Mouse (Mus musculus): Measurements from ENCODE around the gene 1700123O20Rik. TPM values are rescaled to one million over a fixed set of nuclear protein-coding genes. Genes with fewer than 3 reads are reported as not detected.

1700123O20Rik gene
- total RNA-seq, 1 experiment, result 26.7 TPM

GRCm38 (mm10) chr14:54640946-54641304 is 45.1 kb upstream of the 1700123O20Rik start, which contains the start of gene Gm17606:
Gene Gm17606 (plus strand): TSS chr14:54640952.
- in situ Hi-C loops (cut with MboI; ENCODE audit: low sequenced_read_pairs in 2 of 2, unreplicated experiment in 2 of 2), result loop anchor here in 1 of 2 experiments (25.0 kb wide), 1 partner anchor 579 kb away; no protein-coding TSS in a partner anchor
- H3K36me3 ChIP-seq (ENCODE audit: control insufficient read depth, insufficient read depth, low read length, poor library complexity, severe bottlenecking), result peaks cover 36% of the 10 kb centered on the region

GRCm38 (mm10) chr14:54641305-54641969 is 44.6 kb upstream of the 1700123O20Rik start, which contains the start of gene Cdh24:
Gene Cdh24 (minus strand): TSS chr14:54641364.
- no peak for TF ChIP-seq ZNF384 (IDR thresholded peaks at IDR 0.05; ENCODE audit: low read depth, low read length)
- TF ChIP-seq ZC3H11A (IDR thresholded peaks at IDR 0.05; ENCODE audit: borderline replicate concordance, low read depth, low read length), result 0 out of 2 replicates have a peak, but pooled peaks have one; percentile 9
- 0 out of 2 replicates have a peak, but pooled peaks have one; percentile 12 for TF ChIP-seq HCFC1 (IDR thresholded peaks at IDR 0.05; ENCODE audit: borderline replicate concordance, insufficient read depth, low read length)

More at GRCm38 (mm10) chr14:54640946-54641304, 45.1 kb upstream of the 1700123O20Rik start, which contains the start of gene Gm17606:
- peak within 1 kb of the TSS; percentile 84 to 92 for H3K4me3 ChIP-seq (ENCODE audit: insufficient read depth in 1 of 2, low read depth in 1 of 2, low read length in 2 of 2, poor library complexity in 1 of 2, severe bottlenecking in 1 of 2)
- DNase-seq (ENCODE audit: low read depth, low spot score), result no peak
- H3K9ac ChIP-seq (ENCODE audit: insufficient read depth, low read depth, low read length, poor library complexity, severe bottlenecking), result peak within 1 kb of the TSS; percentile 86
- H3K4me1 ChIP-seq (ENCODE audit: control insufficient read depth in 2 of 2, insufficient read depth in 2 of 2, low read length in 2 of 2, poor library complexity in 1 of 2), result peaks cover 0 to 19% of the 10 kb centered on the region in 2 experiments; a peak in 2 of 4 replicates
- TF ChIP-seq ZNF384 (IDR thresholded peaks at IDR 0.05; ENCODE audit: low read depth, low read length) (no peak), MAFK (IDR thresholded peaks at IDR 0.05; ENCODE audit: insufficient read depth, low read depth, low read length) (no peak), CHD2 (IDR thresholded peaks at IDR 0.05; ENCODE audit: low read depth, low read length) (no peak), HCFC1 (IDR thresholded peaks at IDR 0.05; ENCODE audit: borderline replicate concordance, insufficient read depth, low read length) (no peak), ZC3H11A (IDR thresholded peaks at IDR 0.05; ENCODE audit: borderline replicate concordance, low read depth, low read length) (no peak)
- H3K9me3 ChIP-seq (ENCODE audit: control insufficient read depth, insufficient read depth, low read depth, low read length), result no peaks in the 10 kb centered on the region
- H3K27ac ChIP-seq (ENCODE audit: insufficient read depth, low read depth, low read length, poor library complexity, severe bottlenecking), result no peak within 1 kb of the TSS

GRCm38 (mm10) chr14:54642224-54642944 is 43.6 kb upstream of the 1700123O20Rik start:
- Histone ChIP-seq H3K9ac (ENCODE audit: insufficient read depth, low read depth, low read length, poor library complexity, severe bottlenecking) (no peak overlapping the region), H3K36me3 (ENCODE audit: control insufficient read depth, insufficient read depth, low read length, poor library complexity, severe bottlenecking) (peaks cover 49% of the 10 kb centered on the region), H3K9me3 (ENCODE audit: control insufficient read depth, insufficient read depth, low read depth, low read length) (no peaks in the 10 kb centered on the region), H3K27ac (ENCODE audit: insufficient read depth, low read depth, low read length, poor library complexity, severe bottlenecking) (no peak overlapping the region), H3K4me3 (ENCODE audit: insufficient read depth in 1 of 2, low read depth in 1 of 2, low read length in 2 of 2, poor library complexity in 1 of 2, severe bottlenecking in 1 of 2) (no peak overlapping the region), H3K4me1 (ENCODE audit: control insufficient read depth in 2 of 2, insufficient read depth in 2 of 2, low read length in 2 of 2, poor library complexity in 1 of 2) (peaks cover 0 to 12% of the 10 kb centered on the region in 2 experiments; a peak in 2 of 4 replicates)
- in situ Hi-C loops (cut with MboI; ENCODE audit: low sequenced_read_pairs in 2 of 2, unreplicated experiment in 2 of 2), result loop anchor here in 1 of 2 experiments (25.0 kb wide), 1 partner anchor 580 kb away; no protein-coding TSS in a partner anchor
- no peak for DNase-seq (ENCODE audit: low read depth, low spot score)
- no peak for TF ChIP-seq MAFK (IDR thresholded peaks at IDR 0.05; ENCODE audit: insufficient read depth, low read depth, low read length)
- TF ChIP-seq CHD2 (IDR thresholded peaks at IDR 0.05; ENCODE audit: low read depth, low read length), result no peak
- TF ChIP-seq ZNF384 (IDR thresholded peaks at IDR 0.05; ENCODE audit: low read depth, low read length), result no peak
- no peak for TF ChIP-seq ZC3H11A (IDR thresholded peaks at IDR 0.05; ENCODE audit: borderline replicate concordance, low read depth, low read length)
- TF ChIP-seq HCFC1 (IDR thresholded peaks at IDR 0.05; ENCODE audit: borderline replicate concordance, insufficient read depth, low read length), result no peak

More at GRCm38 (mm10) chr14:54641305-54641969, 44.6 kb upstream of the 1700123O20Rik start, which contains the start of gene Cdh24:
- no peaks in the 10 kb centered on the region for H3K9me3 ChIP-seq (ENCODE audit: control insufficient read depth, insufficient read depth, low read depth, low read length)
- DNase-seq (ENCODE audit: low read depth, low spot score), result peak; percentile 86
- in situ Hi-C loops (cut with MboI; ENCODE audit: low sequenced_read_pairs in 2 of 2, unreplicated experiment in 2 of 2), result loop anchor here in 1 of 2 experiments (25.0 kb wide), 1 partner anchor 579 kb away; no protein-coding TSS in a partner anchor
- peaks cover 0 to 15% of the 10 kb centered on the region in 2 experiments; a peak in 2 of 4 replicates for H3K4me1 ChIP-seq (ENCODE audit: control insufficient read depth in 2 of 2, insufficient read depth in 2 of 2, low read length in 2 of 2, poor library complexity in 1 of 2)
- H3K4me3 ChIP-seq (ENCODE audit: insufficient read depth in 1 of 2, low read depth in 1 of 2, low read length in 2 of 2, poor library complexity in 1 of 2, severe bottlenecking in 1 of 2), result peak within 1 kb of the TSS; percentile 84 to 92
- H3K27ac ChIP-seq (ENCODE audit: insufficient read depth, low read depth, low read length, poor library complexity, severe bottlenecking), result no peak within 1 kb of the TSS
- peak within 1 kb of the TSS; percentile 86 for H3K9ac ChIP-seq (ENCODE audit: insufficient read depth, low read depth, low read length, poor library complexity, severe bottlenecking)
- peaks cover 42% of the 10 kb centered on the region for H3K36me3 ChIP-seq (ENCODE audit: control insufficient read depth, insufficient read depth, low read length, poor library complexity, severe bottlenecking)

- Histone ChIP-seq H3K9me3 (ENCODE audit: control insufficient read depth, insufficient read depth, low read depth, low read length) (no peaks in the 10 kb centered on the region), H3K27ac (ENCODE audit: insufficient read depth, low read depth, low read length, poor library complexity, severe bottlenecking) (no peak overlapping the region), H3K4me3 (ENCODE audit: insufficient read depth in 1 of 2, low read depth in 1 of 2, low read length in 2 of 2, poor library complexity in 1 of 2, severe bottlenecking in 1 of 2) (no peak overlapping the region), H3K36me3 (ENCODE audit: control insufficient read depth, insufficient read depth, low read length, poor library complexity, severe bottlenecking) (peaks cover 52% of the 10 kb centered on the region), H3K9ac (ENCODE audit: insufficient read depth, low read depth, low read length, poor library complexity, severe bottlenecking) (no peak overlapping the region), H3K4me1 (ENCODE audit: control insufficient read depth in 2 of 2, insufficient read depth in 2 of 2, low read length in 2 of 2, poor library complexity in 1 of 2) (peaks cover 0 to 12% of the 10 kb centered on the region in 2 experiments; a peak in 2 of 4 replicates)
- in situ Hi-C loops (cut with MboI; ENCODE audit: low sequenced_read_pairs in 2 of 2, unreplicated experiment in 2 of 2), result loop anchor here in 1 of 2 experiments (25.0 kb wide), 1 partner anchor 581 kb away; no protein-coding TSS in a partner anchor
- DNase-seq (ENCODE audit: low read depth, low spot score), result no peak
- TF ChIP-seq HCFC1 (IDR thresholded peaks at IDR 0.05; ENCODE audit: borderline replicate concordance, insufficient read depth, low read length) (no peak), MAFK (IDR thresholded peaks at IDR 0.05; ENCODE audit: insufficient read depth, low read depth, low read length) (no peak), ZC3H11A (IDR thresholded peaks at IDR 0.05; ENCODE audit: borderline replicate concordance, low read depth, low read length) (no peak), ZNF384 (IDR thresholded peaks at IDR 0.05; ENCODE audit: low read depth, low read length) (no peak), CHD2 (IDR thresholded peaks at IDR 0.05; ENCODE audit: low read depth, low read length) (no peak)
Observed at GRCm38 (mm10) chr14:54643011-54643410, 43.0 kb upstream of the 1700123O20Rik start.
